9 mouse cellular contexts compared by ENCODE assay signal in genomic region chr9:103653995-103654587, GRCm38 (mm10).
A peak's percentile ranks its signal among the peaks of the same experiment; 100 is the strongest.
DNase-seq lines count a peak whose midpoint lies in the region; ATAC-seq and TF ChIP-seq lines count a peak whose summit lies in the region.
"Had no signal": no experiment of that assay in that cellular context is flagged by ENCODE, and none has a peak within 500 bp of the region (broad histone marks: within the 10 kb centered on the region; RNA-seq: fewer than 3 reads in every experiment).

No protein-coding gene starts in this region.

- no peak overlapping the region for H3K4me2 ChIP-seq in intestine, embryonic 14.5 days (ENCODE audit: low read length)
- H3K4me2 ChIP-seq in intestine, postnatal 0 days (replicated peaks; ENCODE audit: low read depth): no peak overlapping the region
- peak overlapping the region; percentile 33 for H3K4me2 ChIP-seq in embryonic facial prominence, embryonic 12.5 days (replicated peaks)
- H3K4me2 ChIP-seq in hindbrain, postnatal 0 days (ENCODE audit: low read depth, low read length): 0 out of 2 replicates have a peak overlapping the region, but pooled peaks have one; percentile 10
- H3K4me2 ChIP-seq in neural tube, embryonic 11.5 days (ENCODE audit: low read depth): no peak overlapping the region

- no peak for TF ChIP-seq CTCF in intestine, postnatal 0 days (IDR thresholded peaks at IDR 0.05; ENCODE audit: low read depth)
- no peak for TF ChIP-seq CTCF in hindbrain, postnatal 0 days (IDR thresholded peaks at IDR 0.05; ENCODE audit: low read depth)
- no peak for TF ChIP-seq CTCF in gastrocnemius, adult 2 months (IDR thresholded peaks at IDR 0.05)

- intact Hi-C loops in gastrocnemius, adult 2 months (cut with DNase I): no loop called here

- no peaks in the 10 kb centered on the region for H3K27me3 ChIP-seq in intestine, embryonic 14.5 days (replicated peaks; ENCODE audit: control insufficient read depth, insufficient read depth, low read length)
- H3K27me3 ChIP-seq in intestine, postnatal 0 days (replicated peaks; ENCODE audit: control insufficient read depth, insufficient read depth, low read length): no peaks in the 10 kb centered on the region
- no peaks in the 10 kb centered on the region for H3K27me3 ChIP-seq in embryonic facial prominence, embryonic 12.5 days
- no peaks in the 10 kb centered on the region for H3K27me3 ChIP-seq in hindbrain, postnatal 0 days (ENCODE audit: insufficient read depth, low read length)
- no peaks in the 10 kb centered on the region for H3K27me3 ChIP-seq in neural tube, embryonic 11.5 days (ENCODE audit: control insufficient read depth, insufficient read depth, low read length)

- WGBS in intestine, embryonic 14.5 days: 19% methylated on average over 10 of the region's 10 CpGs
- 30% methylated on average over 10 of the region's 10 CpGs for WGBS in intestine, postnatal 0 days
- 9% methylated on average over 10 of the region's 10 CpGs for WGBS in embryonic facial prominence, embryonic 12.5 days
- WGBS in hindbrain, postnatal 0 days: 20% methylated on average over 10 of the region's 10 CpGs
- WGBS in neural tube, embryonic 11.5 days: 13% methylated on average over 10 of the region's 10 CpGs

- H3K4me1 ChIP-seq in intestine, embryonic 14.5 days (replicated peaks; ENCODE audit: control insufficient read depth, insufficient read depth, low read length): peaks cover 5% of the 10 kb centered on the region
- H3K4me1 ChIP-seq in intestine, postnatal 0 days (replicated peaks; ENCODE audit: control insufficient read depth, insufficient read depth, low read length): no peaks in the 10 kb centered on the region
- peaks cover 49% of the 10 kb centered on the region for H3K4me1 ChIP-seq in embryonic facial prominence, embryonic 12.5 days
- H3K4me1 ChIP-seq in hindbrain, postnatal 0 days (ENCODE audit: insufficient read depth, low read length): peaks cover 19% of the 10 kb centered on the region
- H3K4me1 ChIP-seq in neural tube, embryonic 11.5 days (ENCODE audit: control insufficient read depth, insufficient read depth, low read length): peaks cover 31% of the 10 kb centered on the region

- 0 out of 2 replicates have a peak overlapping the region, but pooled peaks have one; percentile 24 for H3K27ac ChIP-seq in intestine, embryonic 14.5 days (ENCODE audit: low read depth)
- H3K27ac ChIP-seq in intestine, postnatal 0 days (ENCODE audit: low read depth, low read length): no peak overlapping the region
- H3K27ac ChIP-seq in embryonic facial prominence, embryonic 12.5 days: peak overlapping the region; percentile 52; the same call in 1 of the 2 replicates
- H3K27ac ChIP-seq in hindbrain, postnatal 0 days: peak overlapping the region; percentile 15; the same call in 1 of the 2 replicates
- peak overlapping the region; percentile 46; the same call in 1 of the 2 replicates for H3K27ac ChIP-seq in neural tube, embryonic 11.5 days (ENCODE audit: low read depth, low read length)
- no peak overlapping the region for H3K27ac ChIP-seq in gastrocnemius, adult 2 months

- no peaks in the 10 kb centered on the region for H3K36me3 ChIP-seq in intestine, embryonic 14.5 days (ENCODE audit: control insufficient read depth, insufficient read depth, low read length)
- no peaks in the 10 kb centered on the region for H3K36me3 ChIP-seq in intestine, postnatal 0 days (ENCODE audit: control insufficient read depth, insufficient read depth)
- H3K36me3 ChIP-seq in embryonic facial prominence, embryonic 12.5 days: no peaks in the 10 kb centered on the region
- H3K36me3 ChIP-seq in hindbrain, postnatal 0 days (ENCODE audit: insufficient read depth, low read length): no peaks in the 10 kb centered on the region
- no peaks in the 10 kb centered on the region for H3K36me3 ChIP-seq in neural tube, embryonic 11.5 days (ENCODE audit: control insufficient read depth, insufficient read depth, low read length)

- no peak for DNase-seq in intestine, embryonic 14.5 days (ENCODE audit: low spot score)
- DNase-seq in hindbrain, postnatal 0 days (ENCODE audit: low spot score): peak; percentile 65
- peak; percentile 47 for DNase-seq in neural tube, embryonic 11.5 days (ENCODE audit: low spot score)
- no peak for DNase-seq in layer of hippocampus, postnatal 25 days (ENCODE audit: extremely low spot score in 1 of 2, low spot score in 1 of 2)
- DNase-seq in ovary, postnatal 36 days (ENCODE audit: low spot score): no peak
- DNase-seq in gastrocnemius, adult 2 months: no peak

- no peak overlapping the region for H3K4me3 ChIP-seq in intestine, embryonic 14.5 days (ENCODE audit: low read depth, low read length)
- H3K4me3 ChIP-seq in intestine, postnatal 0 days (ENCODE audit: low read depth, low read length): no peak overlapping the region
- no peak overlapping the region for H3K4me3 ChIP-seq in embryonic facial prominence, embryonic 12.5 days
- no peak overlapping the region for H3K4me3 ChIP-seq in hindbrain, postnatal 0 days (ENCODE audit: low read length)
- no peak overlapping the region for H3K4me3 ChIP-seq in neural tube, embryonic 11.5 days (ENCODE audit: low read depth, low read length)
- no peak overlapping the region for H3K4me3 ChIP-seq in gastrocnemius, adult 2 months
- H3K4me3 ChIP-seq: myocyte had no signal

- ATAC-seq in intestine, embryonic 14.5 days (replicated peaks; ENCODE audit: low FRiP score, low TSS enrichment, low read depth): peak; percentile 75; the same call in 1 of the 2 replicates
- ATAC-seq in intestine, postnatal 0 days: no peak
- 0 out of 2 replicates have a peak, but pooled peaks have one; percentile 30 for ATAC-seq in embryonic facial prominence, embryonic 12.5 days (ENCODE audit: insufficient number of reproducible peaks, insufficient read depth, low FRiP score, low TSS enrichment)
- ATAC-seq in hindbrain, postnatal 0 days: peak; percentile 33; the same call in 1 of the 2 replicates
- ATAC-seq in neural tube, embryonic 11.5 days (ENCODE audit: insufficient read depth, low FRiP score, low TSS enrichment): peak; percentile 53; the same call in 1 of the 2 replicates

- H3K9ac ChIP-seq in intestine, embryonic 14.5 days (ENCODE audit: low read length): no peak overlapping the region
- H3K9ac ChIP-seq in intestine, postnatal 0 days (ENCODE audit: low read depth, low read length): no peak overlapping the region
- no peak overlapping the region for H3K9ac ChIP-seq in embryonic facial prominence, embryonic 12.5 days
- H3K9ac ChIP-seq in hindbrain, postnatal 0 days (replicated peaks; ENCODE audit: low read length): no peak overlapping the region
- H3K9ac ChIP-seq in neural tube, embryonic 11.5 days (ENCODE audit: low read length): no peak overlapping the region

- H3K9me3 ChIP-seq in intestine, embryonic 14.5 days (ENCODE audit: control insufficient read depth, low read length): no peaks in the 10 kb centered on the region
- H3K9me3 ChIP-seq in intestine, postnatal 0 days (ENCODE audit: control insufficient read depth): no peaks in the 10 kb centered on the region
- no peaks in the 10 kb centered on the region for H3K9me3 ChIP-seq in embryonic facial prominence, embryonic 12.5 days
- no peaks in the 10 kb centered on the region for H3K9me3 ChIP-seq in hindbrain, postnatal 0 days (ENCODE audit: low read length)
- no peaks in the 10 kb centered on the region for H3K9me3 ChIP-seq in neural tube, embryonic 11.5 days (ENCODE audit: control insufficient read depth, low read length)

Comparison
In these comparisons a context has a peak if more than half of its experiments do, and no peak if none do; other contexts are left out.
1. H3K27ac ChIP-seq: peak in intestine, embryonic 14.5 days (single experiment), embryonic facial prominence, embryonic 12.5 days (single experiment), hindbrain, postnatal 0 days (single experiment) and neural tube, embryonic 11.5 days (single experiment); none in intestine, postnatal 0 days (single experiment) and gastrocnemius, adult 2 months (single experiment).
2. DNase-seq: peak in hindbrain, postnatal 0 days (single experiment) and neural tube, embryonic 11.5 days (single experiment); none in intestine, embryonic 14.5 days (single experiment), layer of hippocampus, postnatal 25 days (0 of 2), ovary, postnatal 36 days (single experiment) and gastrocnemius, adult 2 months (single experiment).
3. H3K4me2 ChIP-seq: peak in embryonic facial prominence, embryonic 12.5 days (single experiment) and hindbrain, postnatal 0 days (single experiment); none in intestine, embryonic 14.5 days (single experiment), intestine, postnatal 0 days (single experiment) and neural tube, embryonic 11.5 days (single experiment).